Mouse (Mus musculus) ovary, postnatal 36 days (tissue): ENCODE data around the gene Tbx2.

Experiments
- DNase-seq: peaks from one replicate; pipeline ENCODE4 v3.0.0; 2022; ENCODE audit warnings: low spot score, mixed read lengths

Tbx2 gene

GRCm38 (mm10) chr11:85887801-85888450, 55.6 kb downstream of the Tbx2 start:
- DNase-seq, result no peak

- no peak for DNase-seq
These were observed 56.2 kb downstream of the Tbx2 start for GRCm38 (mm10) chr11:85888451-85888961.

GRCm38 (mm10) chr11:85889056-85889729, 56.8 kb downstream of the Tbx2 start:
- DNase-seq, result no peak

GRCm38 (mm10) chr11:85889730-85890562, 57.6 kb downstream of the Tbx2 start:
- no peak for DNase-seq

- DNase-seq, result no peak
These were observed 58.2 kb downstream of the Tbx2 start for GRCm38 (mm10) chr11:85890563-85890845.

- no peak for DNase-seq
These were observed 58.8 kb downstream of the Tbx2 start for GRCm38 (mm10) chr11:85891010-85891691.
